Mouse (Mus musculus) thymus, adult 2 months (tissue): ENCODE results near the gene Pkp3.

Experiments
- CTCF ChIP-seq: fragments of 200-500 bp; IDR thresholded peaks from 2 replicates; pipeline ENCODE4 v1.5.1; 2012; ENCODE audit warnings: mild to moderate bottlenecking, control low read depth, low read length, moderate library complexity, borderline replicate concordance; ENCODE audit not compliant: control insufficient read depth, poor library complexity, insufficient read depth; ENCODE audit errors: extremely low read depth
- POLR2A ChIP-seq: fragments of 200-500 bp; IDR thresholded peaks from 2 replicates; pipeline ENCODE4 v1.6.1; 2012; ENCODE audit warnings: mild to moderate bottlenecking, low read length, control low read depth, moderate library complexity; ENCODE audit not compliant: control insufficient read depth, poor library complexity, insufficient read depth; ENCODE audit errors: extremely low read depth

DNA sequence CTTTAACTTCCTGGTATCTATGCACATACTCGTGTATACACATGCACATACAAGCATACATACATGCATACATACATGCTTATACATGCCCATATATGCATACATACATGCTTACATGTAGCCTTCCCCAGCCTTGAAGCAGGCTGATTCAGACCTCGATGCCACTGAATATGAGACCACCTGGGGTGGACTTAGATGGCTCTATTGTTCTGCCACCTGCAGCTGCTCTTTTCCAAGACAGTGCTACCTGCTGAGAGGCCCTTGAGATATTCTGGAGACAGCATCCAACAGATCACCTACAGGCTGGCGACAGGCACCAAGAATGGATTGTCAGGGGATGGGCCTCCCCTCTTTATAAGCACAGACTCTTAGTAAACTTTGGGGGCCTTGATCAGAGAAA lies 47.6 kb upstream of the Pkp3 start:
- TF ChIP-seq POLR2A = no peak
- no peak for TF ChIP-seq CTCF
